Mouse (Mus musculus): ENCODE results near the gene Prodh2.
"Not testable (repeated sequence)": the region's sequence is repeated elsewhere in the genome, so short reads cannot be mapped to it uniquely, and the experiment has no call there.

The Prodh2 gene

GRCm38 (mm10) chr7:30484250-30484649, 9.2 kb upstream of the Prodh2 start:
- in situ Hi-C loops (cut with MboI, MseI): no loop called here

DNA sequence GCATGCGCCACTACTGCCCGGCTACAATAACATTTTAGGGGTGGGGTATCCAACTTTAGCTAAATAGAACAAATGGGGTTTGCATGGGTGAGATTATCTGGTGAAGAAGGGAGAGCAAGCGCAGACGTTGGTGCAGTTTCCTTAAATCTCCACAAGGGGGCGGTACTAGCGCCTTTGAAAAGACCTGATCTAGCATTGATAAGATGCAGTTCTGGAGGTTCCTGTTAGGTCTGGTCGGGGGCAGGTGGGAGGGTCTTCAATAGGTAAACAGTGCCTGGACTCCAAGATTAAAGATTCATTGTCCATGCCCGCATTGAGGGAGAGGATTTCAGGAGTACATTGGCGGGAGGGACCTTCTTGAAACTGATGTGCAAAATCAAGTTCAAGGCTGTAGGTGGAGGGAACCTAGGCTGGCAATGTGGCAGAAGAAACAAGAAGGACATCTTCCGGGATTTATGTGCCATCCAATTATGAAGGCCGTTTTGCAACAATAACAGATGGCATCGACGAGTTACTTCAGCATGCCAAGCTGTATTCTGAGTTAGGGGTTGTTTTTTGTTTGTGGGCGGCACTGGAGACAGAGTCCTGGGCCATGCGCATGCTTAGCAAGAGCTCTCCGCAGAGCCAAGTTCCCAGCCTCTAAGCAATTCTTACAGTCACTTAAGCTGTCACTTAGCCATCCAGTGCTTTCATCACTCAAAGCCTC, 3.0 kb upstream of the Prodh2 start:
- in situ Hi-C loops (cut with MboI, MseI): no loop called here

- in situ Hi-C loops (cut with MboI, MseI): no loop called here
Measured at GRCm38 (mm10) chr7:30490957-30491307, 2.5 kb upstream of the Prodh2 start.

DNA sequence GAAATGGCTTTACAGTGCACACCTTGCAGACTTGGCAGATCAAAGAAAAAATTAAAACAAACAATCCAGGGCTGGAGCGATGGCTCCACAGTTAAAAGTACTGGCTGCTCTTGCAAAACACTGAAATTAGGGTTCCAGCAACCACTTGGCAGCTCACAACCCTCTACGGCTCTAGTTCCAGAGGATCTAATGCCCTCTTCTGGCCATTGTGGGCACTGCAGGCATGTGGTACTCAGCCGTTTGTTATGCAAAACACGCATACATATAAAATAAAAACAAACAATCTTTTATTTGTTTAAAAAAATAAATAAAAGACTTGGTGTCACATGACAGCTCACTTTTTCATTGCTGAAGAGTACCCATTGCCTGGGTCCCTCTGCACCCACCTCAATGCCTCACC, 657 bp upstream of the Prodh2 start:
- in situ Hi-C loops (cut with MboI, MseI): no loop called here

DNA sequence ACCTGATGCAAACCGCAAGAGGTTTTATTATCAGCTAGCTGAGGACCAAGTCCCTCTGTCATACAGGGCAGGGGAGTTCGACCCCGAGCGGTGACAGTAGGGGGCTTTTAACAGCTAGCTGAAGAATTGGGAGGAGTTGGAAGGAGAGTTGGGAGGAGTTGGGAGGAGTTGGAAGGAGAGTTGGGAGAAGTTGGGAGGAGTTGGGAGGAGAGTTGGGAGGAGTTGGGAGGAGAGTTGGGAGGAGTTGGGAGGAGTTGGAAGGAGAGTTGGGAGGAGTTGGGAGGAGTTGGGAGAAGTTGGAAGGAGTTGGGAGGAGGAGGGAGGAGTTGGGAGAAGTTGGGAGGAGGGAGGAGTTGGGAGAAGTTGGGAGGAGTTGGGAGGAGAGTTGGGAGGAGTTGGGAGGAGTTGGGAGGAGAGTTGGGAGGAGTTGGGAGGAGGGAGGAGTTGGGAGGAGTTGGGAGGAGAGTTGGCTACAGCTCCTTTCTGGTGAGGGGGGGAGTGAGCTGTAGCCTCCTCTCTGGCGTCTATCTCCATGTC, 2.2 kb downstream of the Prodh2 start:
- in situ Hi-C loops (cut with MboI, MseI): not testable (repeated sequence)

- in situ Hi-C loops (cut with MboI, MseI): not testable (repeated sequence)
Measured at GRCm38 (mm10) chr7:30501159-30501558, 7.7 kb downstream of the Prodh2 start.

DNA sequence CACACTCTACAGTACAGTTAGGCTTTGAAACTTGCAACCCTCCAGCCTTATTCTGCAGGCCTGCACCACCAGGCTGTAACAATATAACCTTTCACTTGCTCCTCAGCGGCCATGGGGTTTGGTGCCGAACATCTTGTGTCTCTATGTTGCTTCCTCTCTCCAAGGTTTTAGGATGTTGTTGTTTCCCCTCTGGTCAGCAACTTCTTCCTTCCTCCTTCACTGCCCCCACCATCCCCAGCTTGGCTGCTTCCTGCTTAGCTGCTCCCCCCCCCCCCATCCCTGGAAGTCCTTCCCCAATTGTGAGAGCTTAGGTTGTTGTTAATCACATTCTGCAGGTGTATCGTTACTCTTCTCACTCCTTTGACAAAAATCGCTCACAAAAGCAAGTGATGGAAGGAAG, 14.6 kb downstream of the Prodh2 start:
- in situ Hi-C loops (cut with MboI, MseI): no loop called here

- in situ Hi-C loops (cut with MboI, MseI): no loop called here
Measured at GRCm38 (mm10) chr7:30515003-30515760, 21.8 kb downstream of the Prodh2 start.

GRCm38 (mm10) chr7:30518325-30518724, 24.9 kb downstream of the Prodh2 start:
- in situ Hi-C loops (cut with MboI, MseI): no loop called here

- in situ Hi-C loops (cut with MboI, MseI): no loop called here
Measured at GRCm38 (mm10) chr7:30520396-30520795, 27.0 kb downstream of the Prodh2 start.

GRCm38 (mm10) chr7:30520856-30521255, 27.4 kb downstream of the Prodh2 start:
- in situ Hi-C loops (cut with MboI, MseI): no loop called here

GRCm38 (mm10) chr7:30522871-30523270, 29.4 kb downstream of the Prodh2 start:
- in situ Hi-C loops (cut with MboI, MseI): no loop called here

GRCm38 (mm10) chr7:30524487-30524886, 31.1 kb downstream of the Prodh2 start:
- in situ Hi-C loops (cut with MboI, MseI): no loop called here

DNA sequence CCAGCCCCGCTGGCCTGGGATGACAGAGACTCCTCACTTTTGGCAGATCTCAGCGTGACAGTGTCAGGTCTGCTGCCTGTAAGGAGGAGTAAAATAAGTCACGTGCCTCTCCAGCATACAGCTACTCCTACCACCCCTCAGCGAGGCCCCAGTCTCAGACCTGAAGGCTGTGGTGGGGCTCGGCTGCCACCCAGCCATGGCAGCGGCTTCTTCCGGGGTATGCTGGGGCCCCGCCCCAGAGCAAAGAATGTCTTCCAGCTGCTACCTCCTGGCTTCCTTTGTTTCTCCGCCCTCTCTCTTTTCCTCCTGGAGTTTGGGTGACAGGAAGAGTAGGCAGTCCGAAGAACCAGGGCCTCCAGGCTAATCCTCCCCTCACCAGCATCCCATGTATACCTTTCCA, 32.5 kb downstream of the Prodh2 start:
- in situ Hi-C loops (cut with MboI, MseI): no loop called here

DNA sequence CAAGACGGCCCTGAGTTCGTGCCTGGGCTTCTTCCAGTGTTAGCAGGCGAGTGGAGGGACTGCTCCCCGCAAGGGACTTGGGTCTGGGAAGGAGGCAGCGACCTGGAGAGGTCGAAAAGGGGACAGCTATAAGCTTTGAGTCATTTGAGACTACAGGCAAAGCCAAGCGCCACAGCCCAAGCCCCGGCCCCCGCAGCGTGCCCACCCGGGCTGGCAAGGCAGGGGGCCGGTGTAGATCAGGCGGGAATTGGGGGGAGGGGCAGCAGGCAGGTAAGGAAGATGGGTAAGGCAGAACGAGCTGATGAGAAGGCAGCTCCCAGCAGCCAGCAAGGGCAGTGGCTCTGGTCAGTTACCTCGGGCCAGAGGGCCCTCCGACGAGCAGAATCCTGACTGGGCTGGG, 33.0 kb downstream of the Prodh2 start:
- in situ Hi-C loops (cut with MboI, MseI): no loop called here

DNA sequence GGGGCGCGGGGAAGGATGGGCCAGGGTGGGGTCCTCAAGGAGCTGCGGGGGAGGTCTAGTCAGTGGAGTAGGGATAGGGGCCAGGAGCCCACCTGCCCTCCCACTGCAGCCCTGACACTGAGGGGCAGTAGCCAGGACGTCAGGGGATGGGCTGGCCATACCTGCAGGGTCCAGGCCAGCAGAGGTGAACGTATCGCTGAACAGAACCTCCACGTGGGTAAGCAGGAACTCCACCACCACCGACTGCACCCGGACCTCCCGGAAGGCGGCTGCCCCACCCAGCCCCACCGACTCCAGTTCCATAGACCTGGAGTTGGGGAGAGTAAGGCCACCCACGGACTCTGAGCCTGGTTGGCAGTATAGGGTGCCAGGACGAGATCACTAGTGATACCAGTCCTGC, 33.6 kb downstream of the Prodh2 start:
- in situ Hi-C loops (cut with MboI, MseI): no loop called here

DNA sequence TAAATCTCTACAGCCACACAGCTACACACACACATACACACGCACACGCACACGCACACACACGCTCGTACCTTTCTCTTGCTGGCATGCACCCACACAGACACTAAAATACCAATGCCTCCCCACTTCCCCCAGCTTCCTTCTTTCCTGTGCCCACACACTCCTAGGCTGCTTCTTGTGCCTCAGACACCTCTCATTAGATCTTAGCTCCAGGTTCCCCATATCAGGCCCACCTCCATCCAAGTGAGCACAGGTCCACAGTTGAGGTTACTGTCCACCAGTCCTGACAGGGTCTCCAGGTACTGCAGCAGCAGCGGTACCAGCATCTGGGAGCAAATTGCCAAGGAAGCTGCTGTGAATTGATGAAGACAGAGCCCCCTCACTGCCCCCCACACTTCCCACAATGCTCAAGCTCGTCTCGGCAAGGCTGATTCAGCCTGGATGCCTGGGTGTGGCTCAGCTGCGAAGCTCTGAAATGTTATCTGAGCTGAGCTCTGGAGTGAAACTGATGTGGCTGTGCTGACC, 37.9 kb downstream of the Prodh2 start:
- in situ Hi-C loops (cut with MboI, MseI): no loop called here

DNA sequence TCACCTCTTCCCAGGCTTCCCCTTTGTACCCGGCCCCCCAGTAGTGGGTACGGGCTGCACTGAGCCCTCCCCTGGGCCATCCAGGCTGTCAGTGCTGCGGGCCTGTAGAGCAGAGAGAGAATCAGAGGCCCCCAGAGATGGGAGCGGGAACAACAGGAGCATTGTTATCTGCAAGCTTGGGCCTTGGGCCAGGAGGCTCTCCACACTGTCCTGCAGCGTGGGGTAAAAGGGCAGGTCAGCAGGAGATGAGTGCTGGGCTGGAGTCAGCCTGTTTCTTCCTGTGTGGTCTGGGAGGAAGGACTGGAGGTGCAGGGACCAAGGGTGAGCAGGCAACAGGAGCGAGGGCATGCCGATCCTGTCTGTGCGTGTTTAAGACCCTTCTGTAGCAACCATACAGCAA, 39.5 kb downstream of the Prodh2 start:
- in situ Hi-C loops (cut with MboI, MseI): no loop called here

- in situ Hi-C loops (cut with MboI, MseI): no loop called here
Measured at GRCm38 (mm10) chr7:30533941-30534632, 40.7 kb downstream of the Prodh2 start.

DNA sequence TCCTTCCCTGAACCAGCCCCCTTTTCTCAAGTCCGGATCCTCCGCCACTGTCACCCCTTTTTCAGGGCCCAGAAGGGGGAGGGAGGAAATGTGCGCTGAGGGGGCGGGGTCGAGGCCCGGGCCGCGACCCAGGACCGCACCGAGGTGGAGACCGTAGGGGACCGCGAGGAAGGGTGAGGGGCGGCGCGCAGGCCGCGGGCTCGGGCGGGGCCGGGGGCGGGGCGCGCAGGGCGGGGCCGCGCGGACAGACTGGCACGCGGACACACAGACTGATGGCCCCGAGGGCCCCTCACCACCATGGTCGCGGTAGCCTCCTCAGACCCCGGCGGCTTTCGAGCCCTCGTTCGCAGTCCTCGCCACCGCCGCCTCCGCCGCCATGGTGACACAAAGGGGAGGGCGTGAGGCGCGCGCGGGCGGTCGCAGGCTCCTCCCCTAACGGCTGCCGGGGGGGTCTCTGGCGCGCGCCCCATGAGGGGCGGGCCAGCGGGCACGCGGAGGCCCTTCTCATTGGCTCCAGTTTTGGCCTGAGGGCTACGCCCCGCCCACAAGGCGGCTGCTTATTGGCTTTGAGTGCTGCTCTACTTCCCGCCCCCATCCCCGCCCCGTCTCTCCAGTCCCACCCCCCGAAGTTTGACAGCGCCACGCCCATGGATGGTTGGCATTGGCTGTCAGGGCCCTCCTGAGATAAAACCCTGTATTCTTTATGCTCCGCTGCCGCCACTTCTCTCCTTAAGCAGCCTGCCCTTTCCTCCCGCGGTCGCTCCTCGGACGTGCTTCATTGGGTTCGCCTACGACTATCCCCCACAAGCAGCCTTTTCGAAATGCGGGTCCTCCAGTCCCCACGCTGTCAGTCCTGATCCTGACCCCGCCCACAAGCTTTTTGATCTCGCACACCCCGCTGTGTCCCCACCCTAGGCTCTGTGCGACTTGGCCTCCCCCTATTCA, 41.5 kb downstream of the Prodh2 start, which contains the start of gene Arhgap33:
Gene Arhgap33 (minus strand): TSS at position 428 of the 945 bp plus-strand sequence.
- in situ Hi-C loops (cut with MboI, MseI): no loop called here

DNA sequence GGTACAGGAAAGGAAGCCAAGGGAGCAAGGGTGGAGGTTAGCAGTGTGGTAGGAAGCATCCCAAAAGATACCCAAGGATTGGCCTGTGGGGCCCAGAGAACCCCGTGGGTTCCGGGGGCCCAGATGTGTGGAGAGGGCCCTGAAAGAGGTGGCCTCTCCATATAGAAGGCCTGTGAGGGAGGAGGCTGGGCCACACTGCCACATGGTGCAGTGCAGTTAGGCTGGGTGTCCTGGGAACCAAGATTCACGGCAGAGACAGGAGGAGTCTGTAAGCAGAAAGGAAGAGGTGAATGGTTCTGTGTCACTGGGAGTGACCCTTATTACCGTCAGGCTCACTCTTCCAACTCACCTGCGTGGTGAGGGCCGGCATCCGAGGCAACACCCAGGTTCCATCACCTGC, 47.1 kb downstream of the Prodh2 start:
- in situ Hi-C loops (cut with MboI, MseI): loop anchor here (5.0 kb wide), 1 partner anchor 1778 kb away; no protein-coding TSS in a partner anchor
